Mouse (Mus musculus) cortical plate, adult 2 months (tissue): Measurements from ENCODE around the gene Fras1.

Experiments
- CTCF ChIP-seq: fragments of 200-500 bp; IDR thresholded peaks from 2 replicates; pipeline ENCODE4 v1.5.1; 2011; ENCODE audit warnings: mild to moderate bottlenecking, control low read depth, low read length; ENCODE audit not compliant: insufficient read depth; ENCODE audit errors: extremely low read depth
- POLR2A ChIP-seq: fragments of 200-500 bp; IDR thresholded peaks from 2 replicates; pipeline ENCODE4 v1.6.1; 2011; ENCODE audit warnings: mild to moderate bottlenecking, low read length, control low read depth; ENCODE audit not compliant: insufficient read depth; ENCODE audit errors: extremely low read depth

- TF ChIP-seq CTCF (no peak), POLR2A (no peak)
Measured at GRCm38 (mm10) chr5:96454422-96454821, 80.7 kb downstream of the Fras1 start.
